Mouse (Mus musculus): ENCODE measurements around the gene Psen2. TPM values are rescaled to one million over a fixed set of nuclear protein-coding genes. Genes with fewer than 3 reads are reported as not detected.

The Psen2 gene
- 32.2 and 37.0 TPM in 2 replicates for polyA plus RNA-seq (2015; fragmentation: Nextera tagmentation; extraction: Ambion mirVana)

DNA sequence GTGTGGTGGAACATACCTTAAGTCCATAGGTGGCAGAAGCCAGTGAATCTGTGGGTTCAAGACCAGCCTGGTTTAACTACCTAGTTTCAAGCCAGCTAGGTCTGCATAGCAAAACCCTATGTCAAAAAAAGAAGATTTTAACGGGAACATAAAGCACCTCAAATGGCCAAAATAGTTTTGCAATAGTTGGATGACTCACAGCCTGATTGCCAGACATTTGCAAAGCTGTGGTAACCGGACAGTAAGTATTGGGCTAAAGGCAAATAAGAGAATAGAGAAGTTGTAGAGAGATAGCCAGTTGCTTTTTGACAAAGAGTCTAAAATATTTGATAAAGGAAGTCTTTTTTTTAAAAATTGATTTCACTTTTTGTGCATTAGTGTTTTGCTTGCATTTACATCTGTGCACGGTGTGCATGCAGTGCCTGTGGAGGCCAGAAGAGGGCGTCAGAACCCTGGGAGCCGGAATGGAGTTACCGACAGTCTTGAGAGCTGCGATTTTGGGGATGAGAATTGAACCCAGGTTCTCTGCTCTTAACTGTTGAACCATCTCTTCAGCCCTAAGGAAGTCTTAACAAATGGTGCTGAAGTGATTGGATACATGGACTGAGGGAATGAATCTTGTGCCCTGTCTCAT is at the start of gene Psen2:
Gene Psen2, minus strand, starts transcription at position 75 of the 634 bp plus-strand sequence.
- peak within 1 kb of the TSS; percentile 78 for H3K27ac ChIP-seq (ENCODE audit: low read length)
- H3K36me3 ChIP-seq (ENCODE audit: control insufficient read depth, insufficient read depth) = no peaks in the 10 kb centered on the region
- peak within 1 kb of the TSS; percentile 65 for H3K4me2 ChIP-seq (ENCODE audit: low read depth, low read length)
- H3K4me3 ChIP-seq (ENCODE audit: low read depth, low read length) = no peak within 1 kb of the TSS
- no peaks in the 10 kb centered on the region for H3K9me3 ChIP-seq (replicated peaks; ENCODE audit: control insufficient read depth, low read length)
- no peaks in the 10 kb centered on the region; the same call in 1 of the 2 replicates for H3K27me3 ChIP-seq (ENCODE audit: control insufficient read depth, insufficient read depth, low read depth, low read length)
- peaks cover 53% of the 10 kb centered on the region for H3K4me1 ChIP-seq (ENCODE audit: control insufficient read depth, low read depth, low read length)
- WGBS (ENCODE audit: insufficient replicate concordance) = 22% methylated on average over 7 of the region's 7 CpGs
- H3K9ac ChIP-seq (ENCODE audit: low read depth, low read length) = no peak within 1 kb of the TSS
- no peak for ATAC-seq (ENCODE audit: low read depth)

DNA sequence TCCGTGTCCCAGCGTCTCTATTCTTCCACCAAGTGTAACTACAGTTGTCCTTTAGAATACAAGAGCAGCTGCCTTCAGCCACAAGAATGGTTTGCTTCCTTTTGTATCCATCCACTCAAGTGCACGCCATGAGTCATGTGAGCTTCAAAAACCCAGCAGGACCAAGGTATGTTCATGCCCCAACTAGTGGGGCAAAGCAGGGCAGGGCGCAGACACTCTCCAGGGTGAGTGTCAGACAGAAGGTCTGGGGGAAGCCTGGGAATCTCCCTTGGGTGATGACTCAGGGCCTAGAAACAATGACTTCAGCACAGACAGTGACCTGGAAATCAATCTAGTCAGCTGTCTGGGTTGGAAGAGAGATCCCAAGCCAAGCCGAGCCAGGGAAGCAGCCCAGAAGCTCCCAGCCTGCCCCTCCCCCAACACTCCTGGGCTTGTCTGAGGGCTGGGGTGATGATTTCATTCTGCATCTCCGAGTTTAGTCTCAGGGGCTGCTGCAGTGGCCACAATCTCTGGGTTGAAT is 49.6 kb upstream of the Psen2 start:
- H3K9me3 ChIP-seq (replicated peaks; ENCODE audit: control insufficient read depth, low read length) = no peaks in the 10 kb centered on the region
- H3K4me2 ChIP-seq (ENCODE audit: low read depth, low read length) = no peak overlapping the region

DNA sequence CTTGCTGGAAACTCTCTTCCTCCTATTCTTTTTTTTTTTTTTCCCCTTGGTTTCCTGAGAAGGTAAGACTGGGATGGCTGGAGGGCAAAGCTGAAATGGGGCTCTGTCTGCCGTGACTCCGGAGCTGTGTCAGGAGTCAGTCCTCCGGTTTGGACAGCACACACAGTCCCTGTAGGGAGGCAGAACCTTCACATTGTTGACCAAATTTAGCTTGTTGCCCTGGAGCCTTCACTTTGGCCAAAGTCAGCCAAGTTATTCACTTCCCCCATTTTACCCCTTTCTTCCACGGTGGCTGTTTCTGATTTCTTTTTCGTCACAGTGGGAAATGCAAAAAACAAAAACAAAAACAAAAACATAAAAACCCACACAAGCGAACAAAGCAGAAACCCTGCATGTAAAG is 49.0 kb upstream of the Psen2 start:
- WGBS (ENCODE audit: insufficient replicate concordance) = 55% methylated on average over 6 of the region's 6 CpGs
- no peak overlapping the region for H3K9ac ChIP-seq (ENCODE audit: low read depth, low read length)
- no peaks in the 10 kb centered on the region for H3K36me3 ChIP-seq (ENCODE audit: control insufficient read depth, insufficient read depth)
- no peak overlapping the region for H3K4me2 ChIP-seq (ENCODE audit: low read depth, low read length)
- no peak overlapping the region for H3K4me3 ChIP-seq (ENCODE audit: low read depth, low read length)
- peaks cover 5% of the 10 kb centered on the region for H3K27me3 ChIP-seq (ENCODE audit: control insufficient read depth, insufficient read depth, low read depth, low read length)
- no peaks in the 10 kb centered on the region; the same call in 1 of the 2 replicates for H3K4me1 ChIP-seq (ENCODE audit: control insufficient read depth, low read depth, low read length)
- H3K27ac ChIP-seq (ENCODE audit: low read length) = no peak overlapping the region
- H3K9me3 ChIP-seq (replicated peaks; ENCODE audit: control insufficient read depth, low read length) = no peaks in the 10 kb centered on the region
- ATAC-seq (ENCODE audit: low read depth) = no peak

More for the DNA sequence above, 49.6 kb upstream of the Psen2 start:
- no peak for ATAC-seq (ENCODE audit: low read depth)
- WGBS (ENCODE audit: insufficient replicate concordance) = 43% methylated on average over 6 of the region's 6 CpGs
- Histone ChIP-seq H3K4me3 (ENCODE audit: low read depth, low read length) (no peak overlapping the region), H3K27me3 (ENCODE audit: control insufficient read depth, insufficient read depth, low read depth, low read length) (peaks cover 5% of the 10 kb centered on the region), H3K36me3 (ENCODE audit: control insufficient read depth, insufficient read depth) (no peaks in the 10 kb centered on the region), H3K9ac (ENCODE audit: low read depth, low read length) (no peak overlapping the region), H3K27ac (ENCODE audit: low read length) (no peak overlapping the region), H3K4me1 (ENCODE audit: control insufficient read depth, low read depth, low read length) (peaks cover 2% of the 10 kb centered on the region; the same call in 1 of the 2 replicates)

- no peak for ATAC-seq (ENCODE audit: low read depth)
- Histone ChIP-seq H3K9ac (ENCODE audit: low read depth, low read length) (no peak overlapping the region), H3K27ac (ENCODE audit: low read length) (no peak overlapping the region), H3K27me3 (ENCODE audit: control insufficient read depth, insufficient read depth, low read depth, low read length) (peaks cover 5% of the 10 kb centered on the region), H3K36me3 (ENCODE audit: control insufficient read depth, insufficient read depth) (no peaks in the 10 kb centered on the region), H3K4me3 (ENCODE audit: low read depth, low read length) (no peak overlapping the region), H3K4me2 (ENCODE audit: low read depth, low read length) (no peak overlapping the region), H3K4me1 (ENCODE audit: control insufficient read depth, low read depth, low read length) (no peaks in the 10 kb centered on the region; the same call in 1 of the 2 replicates), H3K9me3 (replicated peaks; ENCODE audit: control insufficient read depth, low read length) (no peaks in the 10 kb centered on the region)
- 53% methylated on average over 4 of the region's 4 CpGs for WGBS (ENCODE audit: insufficient replicate concordance)
These were observed 45.7 kb upstream of the Psen2 start for GRCm38 (mm10) chr1:180308897-180309296.

DNA sequence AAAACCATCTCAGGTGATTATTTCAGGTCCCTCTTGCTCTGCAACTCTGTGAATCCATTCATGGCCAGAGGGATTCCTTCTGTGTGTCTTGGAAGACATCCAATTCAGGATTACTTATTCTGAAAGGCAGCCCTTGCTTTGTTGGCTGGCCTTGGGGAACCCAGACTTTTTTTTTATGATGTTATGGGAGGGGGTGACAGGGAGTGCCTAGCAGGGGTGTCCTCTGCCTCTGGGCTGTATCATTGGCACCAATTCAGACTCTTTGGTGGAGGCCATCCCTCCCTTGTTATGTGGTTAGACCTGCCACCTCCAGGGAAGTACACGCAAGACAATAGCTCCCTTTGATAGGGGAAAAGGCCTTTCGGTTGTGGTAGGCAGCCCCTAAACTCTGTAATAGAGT is 44.4 kb upstream of the Psen2 start:
- Histone ChIP-seq H3K36me3 (ENCODE audit: control insufficient read depth, insufficient read depth) (no peaks in the 10 kb centered on the region), H3K27me3 (ENCODE audit: control insufficient read depth, insufficient read depth, low read depth, low read length) (peaks cover under 1% of the 10 kb centered on the region; the same call in 1 of the 2 replicates), H3K4me3 (ENCODE audit: low read depth, low read length) (no peak overlapping the region), H3K4me1 (ENCODE audit: control insufficient read depth, low read depth, low read length) (no peaks in the 10 kb centered on the region; the same call in 1 of the 2 replicates), H3K9ac (ENCODE audit: low read depth, low read length) (no peak overlapping the region), H3K27ac (ENCODE audit: low read length) (no peak overlapping the region), H3K4me2 (ENCODE audit: low read depth, low read length) (no peak overlapping the region), H3K9me3 (replicated peaks; ENCODE audit: control insufficient read depth, low read length) (no peaks in the 10 kb centered on the region)
- WGBS (ENCODE audit: insufficient replicate concordance) = 50% methylated on average over 2 of the region's 2 CpGs
- ATAC-seq (ENCODE audit: low read depth) = no peak

- 18% methylated on average over 9 of the region's 9 CpGs for WGBS (ENCODE audit: insufficient replicate concordance)
- no peak overlapping the region for H3K27ac ChIP-seq (ENCODE audit: low read length)
These were observed 43.7 kb upstream of the Psen2 start for GRCm38 (mm10) chr1:180306889-180307288.

DNA sequence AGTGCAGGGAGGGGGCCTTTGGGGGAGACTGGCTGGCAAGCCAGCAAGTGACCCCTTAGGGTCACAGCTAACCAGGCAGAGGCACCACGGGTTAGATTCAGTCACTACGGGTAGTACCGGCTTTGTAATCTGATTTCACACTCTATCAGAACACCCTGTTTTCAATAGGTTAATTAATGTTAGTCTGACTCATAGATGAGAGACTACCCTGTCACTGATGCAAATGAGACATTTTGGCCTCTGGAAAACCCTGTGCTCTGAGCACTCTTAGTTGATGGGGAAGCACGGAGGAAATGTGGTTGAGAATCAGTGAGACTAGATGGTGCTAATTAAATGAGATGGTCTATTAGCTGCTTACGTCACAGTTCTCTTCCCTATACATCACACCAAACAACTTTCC is 40.4 kb upstream of the Psen2 start:
- no peaks in the 10 kb centered on the region for H3K27me3 ChIP-seq (ENCODE audit: control insufficient read depth, insufficient read depth, low read depth, low read length)
- no peak for ATAC-seq (ENCODE audit: low read depth)
- H3K4me3 ChIP-seq (ENCODE audit: low read depth, low read length) = no peak overlapping the region
- H3K27ac ChIP-seq (ENCODE audit: low read length) = no peak overlapping the region
- no peaks in the 10 kb centered on the region; the same call in 1 of the 2 replicates for H3K4me1 ChIP-seq (ENCODE audit: control insufficient read depth, low read depth, low read length)
- H3K9me3 ChIP-seq (replicated peaks; ENCODE audit: control insufficient read depth, low read length) = no peaks in the 10 kb centered on the region
- H3K9ac ChIP-seq (ENCODE audit: low read depth, low read length) = no peak overlapping the region
- H3K4me2 ChIP-seq (ENCODE audit: low read depth, low read length) = no peak overlapping the region
- WGBS (ENCODE audit: insufficient replicate concordance) = 58% methylated on average over 5 of the region's 5 CpGs
- H3K36me3 ChIP-seq (ENCODE audit: control insufficient read depth, insufficient read depth) = no peaks in the 10 kb centered on the region

More at GRCm38 (mm10) chr1:180306889-180307288, 43.7 kb upstream of the Psen2 start:
- Histone ChIP-seq H3K4me1 (ENCODE audit: control insufficient read depth, low read depth, low read length) (no peaks in the 10 kb centered on the region; the same call in 1 of the 2 replicates), H3K4me2 (ENCODE audit: low read depth, low read length) (no peak overlapping the region), H3K27me3 (ENCODE audit: control insufficient read depth, insufficient read depth, low read depth, low read length) (no peaks in the 10 kb centered on the region), H3K9me3 (replicated peaks; ENCODE audit: control insufficient read depth, low read length) (no peaks in the 10 kb centered on the region), H3K9ac (ENCODE audit: low read depth, low read length) (no peak overlapping the region), H3K4me3 (ENCODE audit: low read depth, low read length) (no peak overlapping the region), H3K36me3 (ENCODE audit: control insufficient read depth, insufficient read depth) (no peaks in the 10 kb centered on the region)
- peak; percentile 62 for ATAC-seq (ENCODE audit: low read depth)

DNA sequence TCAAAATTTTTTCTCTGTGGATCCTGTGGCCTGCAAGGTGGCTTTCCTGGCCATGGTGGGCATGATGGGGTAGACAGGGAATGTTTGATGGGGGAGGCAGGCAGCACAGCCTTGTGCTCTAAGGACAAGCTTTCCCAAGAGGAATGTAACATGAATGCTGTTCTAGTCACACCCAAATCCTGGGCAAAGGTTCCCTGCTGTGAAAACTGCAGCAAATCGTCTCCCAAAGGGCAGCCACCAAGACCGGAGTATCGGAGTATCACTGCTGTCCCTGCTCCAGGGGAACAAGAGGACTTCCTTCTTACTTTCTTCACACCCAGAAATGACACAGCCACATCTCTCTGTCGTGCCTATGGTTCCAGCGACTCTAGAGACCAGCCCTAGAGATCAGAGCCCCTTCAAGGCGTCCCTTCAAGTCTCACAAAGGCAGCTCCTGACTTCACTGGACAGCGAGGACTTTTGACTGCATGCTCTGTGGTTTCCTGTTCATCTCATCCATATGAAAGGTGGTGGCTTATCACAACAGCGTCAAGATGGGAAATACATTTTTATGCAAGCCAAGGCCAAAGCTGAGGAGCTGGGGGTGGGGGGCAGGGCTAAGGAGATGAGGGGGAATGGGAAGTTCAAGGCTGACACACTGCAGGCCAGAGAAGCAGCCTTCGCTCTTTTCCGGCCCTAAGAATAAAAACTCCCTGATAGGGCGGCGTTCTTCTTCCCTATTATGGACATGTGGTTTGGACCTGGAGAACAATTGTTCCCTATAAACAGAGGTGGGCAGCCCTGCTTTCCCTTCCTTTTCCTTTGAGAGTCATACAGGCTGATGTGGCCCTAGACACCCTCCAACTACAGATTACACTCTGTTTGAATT is 39.2 kb upstream of the Psen2 start:
- H3K27me3 ChIP-seq (ENCODE audit: control insufficient read depth, insufficient read depth, low read depth, low read length) = no peaks in the 10 kb centered on the region
- no peaks in the 10 kb centered on the region; the same call in 1 of the 2 replicates for H3K4me1 ChIP-seq (ENCODE audit: control insufficient read depth, low read depth, low read length)
- peak overlapping the region; percentile 31 for H3K27ac ChIP-seq (ENCODE audit: low read length)
- H3K4me2 ChIP-seq (ENCODE audit: low read depth, low read length) = no peak overlapping the region
- WGBS (ENCODE audit: insufficient replicate concordance) = 19% methylated on average over 12 of the region's 12 CpGs
- no peak overlapping the region for H3K9ac ChIP-seq (ENCODE audit: low read depth, low read length)
- no peak overlapping the region for H3K4me3 ChIP-seq (ENCODE audit: low read depth, low read length)
- ATAC-seq (ENCODE audit: low read depth) = peak; percentile 41
- no peaks in the 10 kb centered on the region for H3K36me3 ChIP-seq (ENCODE audit: control insufficient read depth, insufficient read depth)
- H3K9me3 ChIP-seq (replicated peaks; ENCODE audit: control insufficient read depth, low read length) = no peaks in the 10 kb centered on the region
